Mouse (Mus musculus): ENCODE results near the gene Pga5. TPM values are rescaled to one million over a fixed set of nuclear protein-coding genes. Genes with fewer than 3 reads are reported as not detected.
A peak's percentile ranks its signal among the peaks of the same experiment; 100 is the strongest.

The Pga5 gene
- total RNA-seq, 2 experiments from 2014 or later: not detected

GRCm38 (mm10) chr19:10702125-10702524 lies 24.3 kb upstream of the Pga5 start:
- no peak for DNase-seq

GRCm38 (mm10) chr19:10701013-10701726 lies 23.3 kb upstream of the Pga5 start:
- DNase-seq: peak; percentile 68 to 71

DNA sequence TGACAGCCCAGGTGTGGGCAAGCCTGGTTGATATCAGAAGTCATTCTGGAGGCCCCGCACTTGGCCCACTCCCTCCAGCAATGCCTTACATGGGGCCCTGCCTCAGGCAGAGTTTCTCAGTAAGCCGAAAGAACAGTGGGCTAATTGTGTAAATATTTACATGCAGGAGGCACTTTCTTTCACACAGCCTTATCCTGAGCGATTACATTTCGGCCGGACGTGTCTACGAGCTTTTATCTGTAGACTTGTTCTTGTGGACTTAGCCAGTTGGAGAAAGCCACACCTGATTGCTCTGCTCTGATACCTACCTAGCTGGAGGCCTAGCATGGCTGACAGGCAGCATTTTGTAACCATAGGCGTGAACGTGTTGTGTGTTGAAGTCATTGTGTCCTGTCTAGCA lies 22.0 kb upstream of the Pga5 start:
- DNase-seq: no peak

DNA sequence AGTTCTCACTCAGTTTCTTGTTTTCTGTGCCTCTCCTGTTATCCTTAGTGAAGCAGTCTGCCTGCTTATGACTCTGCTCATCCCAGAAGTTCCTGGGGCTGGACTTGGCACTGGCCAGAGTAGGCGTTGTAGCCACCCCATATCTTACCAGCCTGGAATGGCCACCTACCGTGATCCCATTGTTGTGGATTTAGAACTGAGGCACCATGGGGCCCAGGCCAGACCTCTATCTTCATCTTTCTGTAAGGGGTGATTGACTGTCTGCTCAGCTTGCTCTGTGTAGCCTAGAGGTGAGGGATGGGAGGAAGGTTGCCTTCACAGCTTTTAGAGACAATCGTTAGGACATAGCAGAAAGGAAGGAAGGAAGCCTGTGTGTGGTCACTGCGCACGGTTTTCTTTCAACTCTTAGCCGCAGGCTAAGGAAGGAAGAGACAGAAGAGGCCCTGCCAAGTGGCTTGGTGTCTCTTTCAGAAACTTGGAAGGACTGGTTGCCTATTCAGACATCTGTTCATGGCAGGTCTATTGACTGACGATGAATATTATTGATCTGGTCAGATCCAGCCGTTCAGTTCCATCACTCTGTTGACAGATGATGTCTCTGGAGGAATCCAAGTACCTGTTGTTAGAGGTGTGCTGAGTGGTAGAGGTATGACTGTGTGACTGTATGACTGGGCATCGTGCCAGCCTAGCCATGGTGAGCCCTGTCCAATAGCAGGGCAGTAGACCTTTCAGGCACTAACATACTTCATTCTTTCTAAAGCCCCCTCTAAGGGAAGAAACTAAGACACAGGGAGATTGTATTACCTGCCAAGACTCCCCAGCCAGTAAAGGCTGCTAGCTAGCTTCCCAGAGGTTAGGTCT lies 20.5 kb upstream of the Pga5 start:
- DNase-seq: no peak

- DNase-seq: no peak
These were observed 17.9 kb upstream of the Pga5 start for GRCm38 (mm10) chr19:10695801-10696200.

DNA sequence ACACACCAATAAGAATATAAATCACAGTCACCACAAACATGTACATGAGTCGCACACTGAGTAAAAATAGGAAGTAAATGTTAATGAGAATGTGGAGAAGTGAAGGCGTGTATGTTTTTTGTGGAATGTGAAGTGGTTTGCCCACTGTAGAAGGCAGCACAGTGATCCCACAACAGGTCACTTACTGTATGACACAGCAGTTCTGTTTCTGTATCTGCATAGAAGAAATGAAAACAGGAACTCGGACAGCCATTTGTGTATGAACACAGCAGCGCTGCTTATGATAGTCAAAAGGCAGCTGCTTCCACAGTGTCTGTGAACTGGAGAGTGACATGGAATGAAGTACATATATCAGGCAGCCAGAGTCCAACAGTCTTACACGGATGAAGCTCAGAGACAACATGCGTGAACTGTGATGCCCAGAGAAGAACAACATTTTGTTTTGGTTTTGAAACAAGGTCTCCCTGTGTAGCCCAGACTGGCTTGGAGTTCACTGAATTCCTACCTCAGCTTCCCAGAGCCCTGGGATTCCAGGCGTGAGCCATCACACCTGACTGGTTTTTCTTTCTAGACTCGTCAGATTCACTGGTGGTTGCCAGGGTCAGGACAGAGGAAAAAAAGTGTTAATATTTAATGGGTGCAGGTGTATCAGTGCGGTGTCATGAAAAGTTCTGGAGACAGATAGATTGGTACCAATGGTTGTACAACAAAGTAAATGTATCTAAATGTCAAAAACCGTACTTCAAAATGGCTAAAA lies 16.2 kb upstream of the Pga5 start:
- DNase-seq: peak in 1 of 2 experiments; percentile 38

GRCm38 (mm10) chr19:10692361-10692760 lies 14.5 kb upstream of the Pga5 start:
- DNase-seq: no peak

- DNase-seq: no peak
These were observed 13.8 kb upstream of the Pga5 start for GRCm38 (mm10) chr19:10691660-10692059.

DNA sequence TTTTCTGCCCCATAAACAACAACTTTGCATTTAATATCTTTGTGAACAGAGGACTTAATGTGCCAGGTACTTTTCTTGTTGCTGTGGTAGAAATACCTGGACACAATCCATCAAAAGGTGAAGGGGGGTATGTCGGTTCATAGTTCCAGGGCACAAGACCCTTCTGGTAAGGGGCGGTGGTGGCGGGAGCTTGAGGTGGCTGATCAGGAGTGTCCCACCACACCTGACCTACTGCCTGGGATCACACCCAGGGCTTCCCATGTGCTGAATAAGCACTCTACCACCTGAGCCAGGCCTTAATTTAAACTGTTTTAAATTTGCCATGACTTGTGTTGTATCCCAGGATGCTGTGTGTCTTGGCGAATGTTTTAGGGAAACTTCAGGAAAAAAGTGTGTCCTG lies 13.2 kb upstream of the Pga5 start:
- DNase-seq: no peak

DNA sequence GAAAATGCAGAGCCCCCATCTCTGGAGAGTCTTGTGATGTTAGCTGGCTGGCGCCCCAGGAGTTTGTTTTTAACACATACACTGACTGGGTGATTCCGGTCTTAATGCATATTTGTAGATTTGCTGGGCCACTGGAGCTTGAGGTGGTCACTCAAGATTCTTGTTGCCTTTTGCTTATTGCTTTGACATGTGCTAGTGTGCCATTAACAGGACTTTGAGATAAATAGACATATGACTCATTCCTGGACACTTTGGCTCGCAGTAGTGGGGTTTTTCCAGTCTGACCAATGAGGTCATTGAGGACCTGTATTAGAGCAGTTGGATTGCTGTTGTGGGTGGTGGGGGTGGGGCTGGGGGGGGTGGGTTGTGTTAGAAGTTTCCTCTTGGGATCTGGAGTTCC lies 12.5 kb upstream of the Pga5 start:
- peak; percentile 60 to 76 for DNase-seq

GRCm38 (mm10) chr19:10689470-10690166 lies 11.7 kb upstream of the Pga5 start:
- DNase-seq: peak; percentile 32 to 52

DNA sequence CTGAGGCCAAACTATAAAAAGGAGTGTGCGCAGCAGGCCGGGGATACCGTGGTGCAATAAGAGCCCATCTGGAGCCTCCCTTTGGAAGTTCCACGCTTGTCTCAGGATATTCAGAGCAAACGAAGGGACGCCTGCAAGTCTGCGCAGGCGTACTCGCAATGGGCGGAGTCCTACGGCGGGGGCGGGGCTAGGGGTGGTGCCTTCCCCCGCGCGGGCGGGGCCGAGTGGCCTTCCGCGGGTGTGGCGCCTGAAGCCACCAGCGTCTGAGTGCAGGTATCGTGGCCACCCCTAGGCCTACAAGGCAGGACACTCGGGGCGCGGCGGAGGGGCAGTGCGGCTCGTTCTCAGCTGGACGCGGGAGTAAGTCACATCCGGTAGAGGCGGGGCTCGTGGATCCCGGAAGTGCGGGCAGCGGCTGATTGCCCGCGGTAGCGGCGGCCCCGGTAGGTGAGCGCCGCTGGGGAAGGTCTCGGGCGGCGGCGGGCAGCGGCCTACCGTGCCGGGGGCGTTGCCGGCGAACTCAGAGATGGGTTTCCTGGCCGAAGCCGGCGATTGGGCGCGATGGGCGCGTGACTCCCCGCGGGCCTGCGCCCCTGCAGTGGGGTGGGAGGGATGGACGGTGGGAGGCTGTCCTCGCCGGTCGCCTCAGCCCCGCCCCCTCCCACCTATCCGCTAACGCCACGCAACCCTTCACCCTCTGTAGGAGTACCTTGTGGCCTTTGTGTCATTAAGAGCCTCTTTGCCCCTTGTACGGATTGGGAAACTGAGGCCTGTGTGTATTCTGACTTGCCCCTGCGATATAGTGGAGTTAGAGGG lies 10.9 kb upstream of the Pga5 start, which contains the start of gene Vps37c:
Gene Vps37c, plus strand, starts transcription at position 199 of the 816 bp plus-strand sequence.
- DNase-seq: peak; percentile 92 to 99

DNA sequence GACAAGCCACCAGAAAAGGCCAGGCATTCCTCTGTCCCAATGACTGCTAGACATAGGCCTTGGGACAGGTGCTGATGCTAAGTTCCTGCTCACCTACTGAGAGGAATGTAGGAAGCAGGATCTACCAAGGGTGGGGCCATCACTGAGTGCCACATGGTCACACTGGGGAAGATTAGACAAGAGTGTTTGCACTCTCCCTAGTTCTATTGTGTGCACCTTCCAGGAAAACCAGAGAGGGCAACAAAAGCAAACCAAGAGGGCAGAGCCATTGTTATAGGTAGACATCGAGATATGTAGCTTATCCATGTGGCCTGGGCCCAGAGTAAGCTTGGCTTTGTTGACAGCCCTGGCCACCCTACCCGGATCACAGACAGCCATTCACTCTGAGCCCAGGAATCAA lies 7.9 kb upstream of the Pga5 start:
- no peak for DNase-seq

DNA sequence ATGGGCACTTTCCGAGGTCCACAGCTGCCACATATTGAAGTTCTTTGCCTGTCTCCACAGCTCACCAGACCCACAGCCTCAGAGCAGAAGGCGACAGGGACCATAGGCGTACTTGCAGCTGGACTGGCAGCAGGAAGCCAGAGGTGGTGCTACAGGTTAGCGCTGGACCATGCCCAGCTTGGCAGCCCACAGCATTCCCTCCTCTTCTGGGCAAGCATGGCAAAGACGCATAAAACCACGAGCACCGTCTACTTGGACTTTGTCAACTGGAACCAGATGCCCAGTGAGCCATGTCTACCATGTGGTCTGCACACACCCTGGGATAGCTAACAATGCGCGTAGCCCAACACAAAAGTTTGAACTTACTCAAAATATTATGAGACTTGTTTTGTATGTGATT lies 7.2 kb upstream of the Pga5 start:
- no peak for DNase-seq

DNA sequence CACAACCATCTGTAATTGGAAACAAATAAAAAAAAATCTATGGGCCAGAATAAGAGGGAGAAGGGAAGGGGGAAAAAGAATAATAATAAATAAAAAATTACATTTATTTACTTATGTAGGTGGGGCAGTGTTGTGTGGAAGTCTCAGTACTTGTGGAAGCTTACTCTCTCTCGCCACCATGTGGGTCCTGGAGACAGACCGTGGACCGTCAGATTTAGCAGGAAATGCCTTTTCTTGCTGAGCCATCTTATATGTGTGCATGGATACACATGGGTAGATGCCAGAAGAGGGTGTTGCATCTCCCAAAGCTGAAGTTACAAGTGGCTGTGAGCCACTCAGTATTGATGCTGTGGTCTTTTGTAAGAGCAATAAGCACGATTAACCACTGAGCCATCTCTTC lies 3.7 kb upstream of the Pga5 start:
- no peak for DNase-seq

DNA sequence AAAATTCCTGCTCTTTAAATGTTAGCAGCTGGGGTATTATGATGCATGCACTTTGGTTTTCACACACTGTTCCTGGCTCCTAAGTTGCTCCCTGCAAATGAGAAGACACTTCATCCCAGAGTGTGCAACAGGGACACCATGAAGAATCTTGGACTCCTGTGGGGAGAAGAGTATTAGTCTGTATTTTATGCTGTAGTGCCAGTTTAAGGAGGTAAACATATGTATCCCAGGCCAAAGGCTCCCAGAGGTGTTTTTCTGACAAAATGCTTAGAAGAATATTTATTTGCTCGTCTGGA lies 849 bp upstream of the Pga5 start:
- no peak for DNase-seq

- DNase-seq: no peak
These were observed 1.2 kb downstream of the Pga5 start for GRCm38 (mm10) chr19:10676656-10677055.

DNA sequence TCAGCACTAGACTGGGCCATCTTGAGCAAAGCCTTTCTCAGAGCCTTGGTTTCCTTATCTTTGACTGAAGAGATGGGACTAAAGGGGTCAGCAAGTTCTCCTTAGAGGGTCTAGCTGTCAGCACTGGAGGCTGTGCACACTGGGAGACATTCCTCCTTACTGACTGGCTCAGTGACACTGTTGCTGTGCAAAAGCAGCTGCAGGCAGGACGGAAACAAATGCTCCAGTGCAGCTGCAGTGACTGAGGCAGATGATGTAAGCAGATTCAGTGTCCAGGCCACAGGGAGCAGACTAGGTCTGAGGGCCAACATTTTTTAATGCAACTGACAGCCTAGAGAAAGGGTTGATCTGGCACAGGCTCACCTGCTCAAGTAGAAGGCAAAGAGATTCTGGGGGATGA lies 4.6 kb downstream of the Pga5 start:
- DNase-seq: no peak

DNA sequence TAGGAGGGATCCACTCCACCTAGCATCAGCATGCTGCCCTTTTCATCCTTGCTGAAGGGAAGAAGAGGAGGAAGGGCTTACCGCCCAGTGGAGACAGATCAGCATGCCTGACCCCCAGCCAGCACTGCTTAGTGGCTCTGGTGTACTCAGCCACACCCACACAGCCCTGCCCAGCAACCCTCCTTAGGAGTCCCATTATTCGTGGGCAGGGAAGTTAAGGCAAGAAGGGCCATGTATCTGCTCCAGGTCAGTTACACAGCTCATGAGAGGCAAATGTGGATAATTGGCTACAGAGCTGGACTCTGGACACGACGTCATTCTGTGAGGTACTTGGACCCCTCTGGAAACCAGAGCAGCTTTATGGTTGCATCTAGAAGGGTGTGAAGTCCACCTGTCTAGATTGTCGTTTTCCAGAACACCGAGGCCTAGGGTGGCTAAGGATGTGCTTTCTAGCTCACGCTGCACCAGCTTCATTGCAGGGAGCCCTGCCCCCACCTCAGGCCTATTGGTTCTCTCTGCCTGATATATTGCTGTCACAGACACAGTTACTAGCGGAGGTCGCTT lies 5.9 kb downstream of the Pga5 start:
- DNase-seq: no peak

DNA sequence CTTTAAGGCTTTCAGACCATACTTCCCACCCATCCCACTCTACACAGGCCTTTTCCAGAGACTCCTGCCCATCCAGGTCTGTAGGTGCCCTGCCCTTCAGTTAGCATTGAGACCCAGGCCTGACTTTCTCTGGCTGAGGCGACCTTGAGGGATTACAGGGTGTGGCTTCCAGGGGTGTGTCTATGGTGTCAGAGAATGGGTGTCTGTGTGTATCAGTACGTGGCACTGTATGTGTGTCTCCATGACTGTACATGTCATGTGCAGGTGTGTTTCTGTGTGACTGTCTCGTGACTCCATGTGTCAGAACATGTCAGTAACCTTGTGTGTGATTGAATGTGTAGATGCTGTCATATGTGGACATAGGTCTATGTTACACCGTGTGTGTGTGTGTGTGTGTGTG lies 6.6 kb downstream of the Pga5 start:
- DNase-seq: no peak

GRCm38 (mm10) chr19:10665499-10665898 lies 12.4 kb downstream of the Pga5 start:
- peak; percentile 31 to 83 for DNase-seq

Data from heart, adult 18-20 months (tissue).